Mouse (Mus musculus) neural tube, embryonic 11.5 days (tissue): ENCODE data around the gene Kcnq1. TPM values are rescaled to one million over a fixed set of nuclear protein-coding genes. Genes with fewer than 3 reads are reported as not detected.

Experiments used
- ATAC-seq: fragments of 200-750 bp; cut with Nextera tagmentation; 2 replicates; pipeline ENCODE4 v1.8.0; 2017; ENCODE audit warnings: moderate number of reproducible peaks, mild to moderate bottlenecking, moderate TSS enrichment, moderate library complexity; ENCODE audit not compliant: insufficient read depth, low FRiP score, low TSS enrichment
- DNase-seq: peaks from one replicate; pipeline ENCODE4 v3.0.0-alpha.2; 2015; ENCODE audit warnings: low spot score
- H3K27ac ChIP-seq: fragments of 300-500 bp; sonication (generic); 2 replicates; pipeline ENCODE4 v1.5.1; 2014; ENCODE audit warnings: low read depth, mild to moderate bottlenecking, low read length
- H3K27me3 ChIP-seq: fragments of 300-500 bp; sonication (generic); 2 replicates; pipeline ENCODE4 v1.6.1; 2014; ENCODE audit warnings: mild to moderate bottlenecking, low read length, mixed read lengths; ENCODE audit not compliant: control insufficient read depth, insufficient read depth
- H3K36me3 ChIP-seq: fragments of 300-500 bp; sonication (generic); 2 replicates; pipeline ENCODE4 v1.6.1; 2014; ENCODE audit warnings: mild to moderate bottlenecking, low read length, moderate library complexity, mixed read lengths; ENCODE audit not compliant: control insufficient read depth, insufficient read depth
- H3K4me1 ChIP-seq: fragments of 300-500 bp; sonication (generic); 2 replicates; pipeline ENCODE4 v1.6.1; 2014; ENCODE audit warnings: low read length, mixed read lengths; ENCODE audit not compliant: control insufficient read depth, insufficient read depth
- H3K4me2 ChIP-seq: fragments of 300-500 bp; sonication (generic); 2 replicates; pipeline ENCODE4 v1.6.1; 2014; ENCODE audit warnings: low read depth, mild to moderate bottlenecking, moderate library complexity
- H3K4me3 ChIP-seq: fragments of 300-500 bp; sonication (generic); 2 replicates; pipeline ENCODE4 v1.5.1; 2014; ENCODE audit warnings: low read depth, low read length
- H3K9ac ChIP-seq: fragments of 300-500 bp; sonication (generic); 2 replicates; pipeline ENCODE4 v1.6.1; 2014; ENCODE audit warnings: mild to moderate bottlenecking, low read length
- H3K9me3 ChIP-seq: fragments of 300-500 bp; sonication (generic); 2 replicates; pipeline ENCODE4 v1.6.1; 2016; ENCODE audit warnings: low read length; ENCODE audit not compliant: control insufficient read depth
- WGBS: fragments of 180-500 bp; shearing (Covaris S2); extraction: QIAGEN DNeasy Blood & Tissue Kit; methylation state at CpG from one replicate; pipeline ENCODE4 v1.1.7; 2014; 5-methylcytosine and 5-hydroxymethylcytosine counted together
- polyA plus RNA-seq: library from polyadenylated mRNA; unstranded; fragments of >200 nt; fragmentation: Nextera tagmentation; extraction: Ambion mirVana; gene quantifications from 2 replicates; pipeline ENCODE4 v1.2.1, GENCODE M21; 2014

Gene Kcnq1
- polyA plus RNA-seq, 1 experiment from 2014 or later = 1.7 TPM

DNA sequence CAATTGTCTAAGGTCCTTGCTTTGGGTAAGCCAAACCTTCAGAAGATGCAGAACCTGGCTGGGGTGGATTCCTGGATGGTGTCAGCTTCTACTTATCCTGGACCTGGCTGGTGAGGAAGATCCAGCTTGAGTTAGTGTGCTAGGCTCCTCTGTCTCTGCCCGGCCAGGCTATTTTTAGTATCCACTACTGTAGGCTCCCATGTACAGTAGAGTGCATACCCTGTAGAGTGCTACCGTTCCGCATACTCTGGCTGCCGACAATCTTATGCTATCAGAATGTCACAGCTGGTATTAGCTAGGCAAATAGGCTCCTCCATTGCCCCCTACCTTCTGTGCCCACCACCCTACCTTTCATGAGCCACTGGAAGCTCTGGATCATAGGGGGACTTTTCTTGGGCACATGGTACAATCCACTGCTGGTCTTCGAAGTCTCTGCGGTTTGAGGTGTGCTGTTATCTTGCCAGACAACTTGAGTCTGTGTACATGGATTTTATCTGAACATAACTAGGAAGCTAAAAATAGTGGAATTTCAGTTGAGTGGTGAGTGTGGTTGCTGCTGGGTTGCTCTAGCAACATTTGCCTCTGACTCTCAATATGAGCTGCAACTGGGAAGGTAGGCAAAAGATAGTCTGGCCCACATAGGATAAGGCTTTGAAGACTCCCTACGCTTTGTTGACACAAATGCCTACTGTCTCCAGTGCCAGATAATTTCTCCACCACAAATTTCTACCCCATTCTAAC lies 258.1 kb downstream of the Kcnq1 start:
- Histone ChIP-seq H3K27ac (no peak overlapping the region), H3K27me3 (no peaks in the 10 kb centered on the region), H3K4me2 (no peak overlapping the region), H3K4me1 (no peaks in the 10 kb centered on the region), H3K36me3 (no peaks in the 10 kb centered on the region), H3K4me3 (no peak overlapping the region), H3K9ac (no peak overlapping the region), H3K9me3 (no peaks in the 10 kb centered on the region)
- ATAC-seq (no peak), DNase-seq (no peak)
- WGBS = 94% methylated on average over 7 of the region's 7 CpGs

DNA sequence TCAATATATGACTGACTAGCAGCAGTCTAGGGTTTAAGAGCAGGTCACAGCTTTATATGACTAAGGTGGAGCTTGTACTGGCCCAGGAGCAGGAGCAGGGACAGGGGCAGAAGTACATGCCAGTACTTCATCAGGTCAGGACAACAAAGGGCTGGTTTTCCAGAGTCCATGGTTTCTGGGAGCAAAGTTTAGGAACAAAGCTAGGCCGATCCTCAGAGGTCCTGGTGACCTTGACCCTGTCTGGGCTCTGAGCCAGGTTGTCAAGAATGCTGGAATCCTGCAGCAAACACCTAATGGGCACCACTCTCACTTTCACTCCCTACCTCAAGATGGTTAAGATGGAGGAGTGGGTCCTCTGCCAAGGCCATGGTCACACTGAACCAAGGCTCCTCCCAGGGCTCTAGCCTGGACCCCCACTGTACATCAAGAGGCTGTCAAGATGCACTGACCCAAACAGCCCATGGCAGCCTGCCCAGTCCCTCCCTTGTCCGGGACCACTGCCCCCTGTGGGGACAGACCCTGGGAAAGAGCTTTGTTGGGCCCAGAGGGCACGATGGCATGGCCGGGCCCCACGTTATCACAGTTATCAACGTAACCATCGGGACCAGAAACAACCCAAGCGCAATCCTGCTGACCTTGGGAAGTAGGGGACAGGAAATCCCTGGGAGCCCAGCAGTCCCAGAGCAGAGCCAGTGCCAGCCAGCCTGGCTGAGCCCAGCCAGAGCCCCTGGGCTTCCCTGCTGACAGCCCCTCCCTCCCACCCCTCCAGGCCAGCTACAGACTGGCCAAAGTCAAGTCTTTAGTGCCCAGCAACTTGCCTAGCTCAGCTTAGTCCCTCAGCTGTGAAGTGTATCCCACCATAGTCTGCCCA lies 259.0 kb downstream of the Kcnq1 start:
- 89% methylated on average over 8 of the region's 8 CpGs for WGBS
- Histone ChIP-seq H3K4me3 (no peak overlapping the region), H3K4me1 (no peaks in the 10 kb centered on the region), H3K9me3 (no peaks in the 10 kb centered on the region), H3K9ac (no peak overlapping the region), H3K36me3 (no peaks in the 10 kb centered on the region), H3K27me3 (no peaks in the 10 kb centered on the region), H3K4me2 (no peak overlapping the region), H3K27ac (no peak overlapping the region)
- ATAC-seq = no peak
- DNase-seq = no peak

DNA sequence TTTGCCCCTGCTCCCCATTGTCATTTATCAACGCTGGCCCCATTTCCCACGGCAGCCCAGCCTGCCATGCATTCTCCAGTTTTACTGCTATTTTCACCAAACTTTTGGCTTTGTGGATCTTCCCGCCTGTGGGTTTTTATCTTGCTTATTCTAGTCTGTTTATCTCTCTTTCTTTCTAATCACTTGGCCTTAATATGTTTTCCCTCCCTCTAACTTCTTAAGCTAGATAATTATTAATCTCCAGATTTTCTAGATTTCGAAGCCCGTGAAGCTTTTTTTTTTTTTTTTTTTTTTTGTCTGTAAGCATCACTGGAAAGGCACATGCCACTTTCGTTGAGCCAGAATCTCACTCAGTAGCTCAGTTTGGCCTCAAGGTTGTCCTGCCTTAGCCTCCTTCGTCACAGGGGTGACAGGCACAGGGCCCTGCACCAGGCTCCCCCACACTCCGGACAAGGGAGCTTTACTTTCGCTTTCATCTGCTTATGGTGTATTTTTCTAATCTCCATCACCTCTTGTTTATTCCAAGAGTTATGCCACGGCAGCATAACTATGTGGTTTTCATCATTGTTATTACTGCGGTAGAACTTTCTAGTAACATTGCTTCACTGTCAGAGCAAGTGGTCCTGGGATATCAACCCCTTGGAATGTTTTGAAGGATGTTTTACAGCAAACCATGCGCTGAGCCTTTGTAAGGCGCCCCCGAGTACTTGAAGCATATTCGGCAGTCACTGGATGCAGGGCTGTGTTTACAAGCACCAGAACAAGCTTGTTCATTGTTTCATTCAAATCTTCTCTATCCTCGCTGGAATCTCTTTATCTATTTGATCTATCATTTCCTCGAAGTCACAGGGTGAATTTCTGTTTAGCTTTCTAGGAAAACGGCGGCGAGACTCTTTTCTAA lies 261.5 kb downstream of the Kcnq1 start:
- Histone ChIP-seq H3K27ac (no peak overlapping the region), H3K4me2 (no peak overlapping the region), H3K36me3 (no peaks in the 10 kb centered on the region), H3K9me3 (no peaks in the 10 kb centered on the region), H3K4me3 (no peak overlapping the region), H3K27me3 (no peaks in the 10 kb centered on the region), H3K4me1 (no peaks in the 10 kb centered on the region), H3K9ac (no peak overlapping the region)
- DNase-seq (no peak), ATAC-seq (no peak)
- 76% methylated on average over 20 of the region's 20 CpGs for WGBS

DNA sequence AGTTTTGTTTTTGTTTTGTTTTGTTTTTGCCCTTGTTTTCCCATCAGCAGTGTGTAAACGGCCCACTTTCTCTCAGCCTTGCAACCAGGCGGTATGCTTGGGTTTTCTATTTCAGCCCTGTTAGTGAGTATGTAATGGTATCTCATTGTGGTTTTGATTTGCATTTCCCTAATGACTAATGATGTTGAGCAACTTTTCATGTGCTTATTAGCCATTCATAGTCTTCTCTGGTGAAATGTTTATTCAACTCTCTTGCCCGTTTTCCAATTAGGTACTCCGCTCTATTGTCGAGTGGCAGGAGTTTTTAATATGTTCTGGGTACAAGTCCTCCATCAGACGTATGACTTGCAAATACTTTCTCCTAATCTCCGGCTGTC lies 262.1 kb downstream of the Kcnq1 start:
- H3K36me3 ChIP-seq = no peaks in the 10 kb centered on the region
- no peak overlapping the region for H3K27ac ChIP-seq
- no peaks in the 10 kb centered on the region for H3K9me3 ChIP-seq
- no peaks in the 10 kb centered on the region for H3K4me1 ChIP-seq
- H3K4me3 ChIP-seq = no peak overlapping the region
- no peak overlapping the region for H3K4me2 ChIP-seq
- ATAC-seq = no peak
- H3K27me3 ChIP-seq = no peaks in the 10 kb centered on the region
- WGBS = 73% methylated on average over 7 of the region's 7 CpGs
- H3K9ac ChIP-seq = no peak overlapping the region
- no peak for DNase-seq

DNA sequence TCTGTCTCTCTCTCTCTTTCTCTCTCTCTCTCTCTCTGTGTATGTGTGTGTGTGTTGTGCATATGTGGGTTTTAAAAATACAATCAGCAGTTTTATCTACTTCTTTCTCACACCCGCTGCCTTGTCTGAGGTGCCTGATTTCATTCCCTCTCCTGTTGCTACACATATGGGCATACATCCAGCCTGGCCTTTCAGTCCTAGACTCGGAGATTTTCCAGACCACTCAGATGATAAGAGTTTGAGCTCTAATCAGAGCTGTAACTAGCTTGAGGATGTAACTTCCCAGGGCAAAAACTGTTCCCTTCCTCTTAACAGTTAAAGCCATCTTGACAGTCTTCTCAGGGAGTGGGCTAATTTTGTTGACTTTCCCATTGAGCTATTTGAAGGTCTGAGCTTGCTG lies 265.2 kb downstream of the Kcnq1 start:
- Histone ChIP-seq H3K4me2 (no peak overlapping the region), H3K9me3 (no peaks in the 10 kb centered on the region), H3K36me3 (no peaks in the 10 kb centered on the region), H3K4me1 (no peaks in the 10 kb centered on the region), H3K27ac (no peak overlapping the region), H3K27me3 (no peaks in the 10 kb centered on the region), H3K9ac (no peak overlapping the region), H3K4me3 (no peak overlapping the region)
- DNase-seq (no peak), ATAC-seq (no peak)
- WGBS = 85% methylated on average over 2 of the region's 2 CpGs

DNA sequence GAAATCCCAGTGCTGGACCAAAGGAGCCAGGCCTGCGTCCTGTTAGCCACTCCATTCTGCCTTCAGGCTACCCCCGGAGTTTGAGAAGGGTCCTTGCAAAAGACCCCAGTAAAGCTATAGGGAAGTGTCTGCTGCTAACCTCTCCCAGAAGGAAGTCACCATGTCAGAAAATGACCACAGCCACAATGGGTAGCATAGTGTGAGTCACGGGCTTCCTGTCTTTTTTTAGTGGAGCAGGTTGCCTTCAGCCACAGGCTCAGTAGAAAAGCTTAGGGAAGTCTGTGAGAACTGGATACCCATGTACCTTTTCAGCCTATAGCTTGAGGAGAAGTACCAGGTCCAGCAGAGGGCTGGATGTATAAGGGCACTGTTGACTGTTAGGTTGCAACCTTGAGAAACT lies 267.1 kb downstream of the Kcnq1 start:
- no peak overlapping the region for H3K4me2 ChIP-seq

DNA sequence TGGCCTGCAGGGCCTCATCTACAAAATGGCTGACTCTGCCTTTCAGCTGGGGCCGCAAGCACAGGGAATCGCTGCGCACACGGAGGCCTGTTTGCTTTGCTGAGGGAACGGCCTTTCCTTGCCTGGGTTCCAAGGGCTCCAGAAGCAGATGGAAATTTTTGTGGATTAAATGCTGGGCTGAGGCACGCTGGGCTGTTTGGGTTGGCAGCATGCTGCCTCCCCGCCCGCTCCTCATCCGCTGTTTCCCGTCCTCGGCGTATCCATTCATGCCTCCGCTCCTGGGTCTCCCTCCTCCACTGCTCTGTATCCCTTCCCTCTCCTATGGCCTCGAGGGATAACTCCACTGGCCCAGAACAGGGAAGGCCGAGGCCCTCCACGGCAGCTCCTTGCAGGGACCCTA lies 269.8 kb downstream of the Kcnq1 start:
- H3K27me3 ChIP-seq = no peaks in the 10 kb centered on the region
- DNase-seq = no peak
- no peak overlapping the region for H3K9ac ChIP-seq
- H3K4me1 ChIP-seq = no peaks in the 10 kb centered on the region
- 90% methylated on average over 16 of the region's 16 CpGs for WGBS
- H3K36me3 ChIP-seq = no peaks in the 10 kb centered on the region
- no peaks in the 10 kb centered on the region for H3K9me3 ChIP-seq
- no peak overlapping the region for H3K27ac ChIP-seq
- no peak overlapping the region for H3K4me3 ChIP-seq
- H3K4me2 ChIP-seq = no peak overlapping the region
- no peak for ATAC-seq

More for the DNA sequence above, 267.1 kb downstream of the Kcnq1 start:
- H3K9ac ChIP-seq = no peak overlapping the region
- no peaks in the 10 kb centered on the region for H3K27me3 ChIP-seq
- H3K27ac ChIP-seq = no peak overlapping the region
- no peaks in the 10 kb centered on the region for H3K36me3 ChIP-seq
- H3K4me3 ChIP-seq = no peak overlapping the region
- no peak for DNase-seq
- H3K9me3 ChIP-seq = no peaks in the 10 kb centered on the region
- WGBS = 84% methylated on average over 3 of the region's 3 CpGs
- H3K4me1 ChIP-seq = no peaks in the 10 kb centered on the region
- ATAC-seq = no peak

DNA sequence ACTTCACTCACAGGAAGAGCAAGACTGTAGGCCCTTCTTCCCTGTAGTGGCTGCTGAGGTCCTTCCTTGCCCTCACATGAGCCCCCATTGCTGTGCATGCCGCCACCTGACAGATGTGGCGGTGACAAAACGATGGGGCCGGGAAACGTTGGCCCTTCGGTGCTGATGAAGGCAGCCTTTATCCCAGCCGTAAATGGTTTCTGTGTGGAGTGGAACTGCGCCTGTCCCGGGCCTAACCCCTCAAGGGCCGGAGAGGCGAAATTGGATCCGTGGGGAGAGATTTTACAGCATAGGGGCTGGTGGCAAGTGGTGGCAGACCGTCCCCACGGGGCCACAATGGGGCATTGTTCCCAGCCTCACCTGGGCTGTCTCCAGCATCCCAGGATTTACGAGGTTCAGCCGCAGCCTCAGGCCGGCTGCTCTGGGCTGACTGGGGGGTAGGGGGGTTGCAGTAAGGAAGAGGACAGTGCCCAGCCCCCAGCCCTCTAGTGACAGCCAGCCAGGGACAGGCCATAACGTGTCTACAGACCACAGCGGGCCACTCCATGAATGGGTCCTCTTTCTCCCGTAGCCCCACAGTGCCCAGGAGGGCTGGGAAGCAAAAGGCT lies 274.4 kb downstream of the Kcnq1 start:
- no peaks in the 10 kb centered on the region for H3K27me3 ChIP-seq
- 64% methylated on average over 20 of the region's 20 CpGs for WGBS
- H3K4me3 ChIP-seq = no peak overlapping the region
- H3K4me1 ChIP-seq = 0 out of 2 replicates have a peak, but pooled peaks cover 2% of the 10 kb centered on the region
- no peak overlapping the region for H3K27ac ChIP-seq
- H3K36me3 ChIP-seq = no peaks in the 10 kb centered on the region
- no peaks in the 10 kb centered on the region for H3K9me3 ChIP-seq
- H3K9ac ChIP-seq = no peak overlapping the region
- DNase-seq = no peak
- H3K4me2 ChIP-seq = no peak overlapping the region
- ATAC-seq = no peak
